Mouse (Mus musculus) embryonic facial prominence, embryonic 14.5 days (tissue): ENCODE measurements at regions not wholly inside any gene's neighbourhood (a gene's known extent, or its start where the extent isn't known, plus 50 kb on each side); places are given as distances from the start of the nearest gene placed in this dataset.

Source experiments
- ATAC-seq: fragments of 200-750 bp; cut with Nextera tagmentation; 2 replicates; pipeline ENCODE4 v1.8.0; 2017; ENCODE audit warnings: low read depth, moderate number of reproducible peaks, moderate TSS enrichment
- DNase-seq: peaks from one replicate; pipeline ENCODE4 v3.0.0-alpha.2; 2015; ENCODE audit warnings: low spot score
- H3K27ac ChIP-seq: fragments of 300-500 bp; sonication (generic); replicated peaks from 2 replicates; pipeline ENCODE4 v1.5.1; 2014; ENCODE audit warnings: low read depth, mild to moderate bottlenecking, low read length, moderate library complexity
- H3K27me3 ChIP-seq: fragments of 300-500 bp; sonication (generic); replicated peaks from 2 replicates; pipeline ENCODE4 v1.6.1; 2014; ENCODE audit warnings: low read length; ENCODE audit not compliant: control insufficient read depth, insufficient read depth
- H3K36me3 ChIP-seq: fragments of 300-500 bp; sonication (generic); 2 replicates; pipeline ENCODE4 v1.6.1; 2014; ENCODE audit warnings: low read length, mixed read lengths; ENCODE audit not compliant: control insufficient read depth, insufficient read depth
- H3K4me1 ChIP-seq: fragments of 300-500 bp; sonication (generic); 2 replicates; pipeline ENCODE4 v1.6.1; 2014; ENCODE audit warnings: antibody characterized with exemption, low read length; ENCODE audit not compliant: control insufficient read depth, insufficient read depth
- H3K4me2 ChIP-seq: fragments of 300-500 bp; sonication (generic); 2 replicates; pipeline ENCODE4 v1.6.1; 2014; ENCODE audit warnings: low read depth, mild to moderate bottlenecking, low read length, moderate library complexity, mixed read lengths
- H3K4me3 ChIP-seq: fragments of 300-500 bp; sonication (generic); 2 replicates; pipeline ENCODE4 v1.5.1; 2014; ENCODE audit warnings: low read depth, mild to moderate bottlenecking, low read length
- H3K9ac ChIP-seq: fragments of 300-500 bp; sonication (generic); 2 replicates; pipeline ENCODE4 v1.6.1; 2014; ENCODE audit warnings: low read depth, mild to moderate bottlenecking, low read length, moderate library complexity, mixed read lengths
- H3K9me3 ChIP-seq: fragments of 300-500 bp; sonication (generic); 2 replicates; pipeline ENCODE4 v1.6.1; 2016; ENCODE audit warnings: low read length; ENCODE audit not compliant: control insufficient read depth
- WGBS: fragments of 180-500 bp; shearing (Covaris S2); extraction: QIAGEN DNeasy Blood & Tissue Kit; methylation state at CpG from one replicate; pipeline ENCODE4 v1.1.7; 2014; 5-methylcytosine and 5-hydroxymethylcytosine counted together

DNA sequence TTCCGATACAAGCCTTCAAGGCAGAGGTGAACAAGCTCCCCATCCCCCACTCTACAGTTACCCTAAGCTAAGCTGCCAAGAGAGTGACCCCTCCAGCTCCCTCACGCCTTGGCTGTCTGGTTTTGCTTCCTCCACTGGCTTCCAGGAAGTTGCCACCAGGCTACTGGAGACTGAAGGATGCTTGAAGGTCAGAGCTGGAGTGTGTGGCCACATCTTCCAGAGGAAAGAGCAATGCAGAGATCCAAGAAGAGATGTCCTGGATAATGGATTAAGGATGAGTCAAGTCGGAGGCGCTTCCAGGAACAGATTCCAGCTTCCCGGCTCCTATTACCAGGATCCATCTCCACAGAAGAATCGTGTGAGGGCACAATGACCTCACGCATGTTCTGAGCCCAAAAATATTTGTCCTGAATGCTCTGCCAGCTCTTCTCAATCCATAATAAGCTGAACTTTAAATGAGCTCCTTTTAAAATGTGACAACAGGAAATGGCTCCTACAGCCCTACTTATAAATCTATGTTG is 318.5 kb downstream of the Qk start:
- H3K36me3 ChIP-seq: no peaks in the 10 kb centered on the region
- H3K27me3 ChIP-seq: no peaks in the 10 kb centered on the region
- H3K4me2 ChIP-seq: no peak overlapping the region
- H3K9ac ChIP-seq: no peak overlapping the region
- WGBS: 62% methylated on average over 7 of the region's 7 CpGs
- H3K4me3 ChIP-seq: no peak overlapping the region
- DNase-seq (peak; percentile 28), ATAC-seq (no peak)
- no peaks in the 10 kb centered on the region for H3K4me1 ChIP-seq
- no peaks in the 10 kb centered on the region for H3K9me3 ChIP-seq
- no peak overlapping the region for H3K27ac ChIP-seq

DNA sequence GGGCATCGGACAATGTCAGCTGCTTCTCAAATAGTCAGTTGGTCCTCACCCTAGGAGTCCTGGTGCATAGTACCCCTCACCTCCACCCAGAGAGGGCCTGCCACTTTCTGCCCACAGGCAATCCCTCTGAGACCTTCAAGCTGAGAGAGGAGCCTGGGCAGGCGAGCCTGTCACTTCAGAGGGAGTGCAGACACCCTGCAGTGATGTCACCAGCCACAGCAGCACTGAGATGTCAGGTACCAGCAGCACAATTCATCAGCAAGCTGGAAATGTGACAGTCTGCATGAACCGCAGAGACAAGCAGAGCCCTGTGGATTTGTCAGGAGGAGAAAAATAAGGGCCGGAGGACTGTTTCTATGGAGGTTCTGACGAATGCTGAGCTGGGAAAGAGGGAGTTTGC is 324.3 kb downstream of the Qk start:
- Histone ChIP-seq H3K27ac (no peak overlapping the region), H3K4me3 (no peak overlapping the region), H3K9ac (no peak overlapping the region), H3K9me3 (no peaks in the 10 kb centered on the region), H3K27me3 (no peaks in the 10 kb centered on the region), H3K36me3 (no peaks in the 10 kb centered on the region), H3K4me2 (no peak overlapping the region), H3K4me1 (no peaks in the 10 kb centered on the region)
- DNase-seq (no peak), ATAC-seq (no peak)
- 60% methylated on average over 5 of the region's 5 CpGs for WGBS

DNA sequence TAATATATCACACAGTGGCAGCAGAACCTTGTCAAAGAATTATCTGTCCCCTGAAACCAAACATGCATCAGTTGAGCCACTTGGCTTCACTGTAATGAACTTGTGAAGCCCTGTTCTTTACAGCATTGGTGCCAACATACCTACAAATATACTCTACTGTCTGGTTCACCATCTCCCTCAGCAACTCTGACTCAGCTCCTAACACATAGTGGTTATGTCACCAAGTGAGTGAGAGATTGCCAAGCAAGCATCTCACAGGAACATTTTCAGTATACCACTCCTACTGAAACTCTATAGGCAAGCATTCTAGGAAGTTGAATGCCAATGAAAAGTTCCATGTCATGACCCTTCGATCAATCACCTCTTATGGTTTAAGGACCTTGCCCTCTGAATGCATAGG is 321.2 kb upstream of the Pabpc6 start:
- Histone ChIP-seq H3K4me3 (no peak overlapping the region), H3K4me1 (no peaks in the 10 kb centered on the region), H3K9ac (no peak overlapping the region), H3K27ac (no peak overlapping the region), H3K27me3 (no peaks in the 10 kb centered on the region), H3K4me2 (no peak overlapping the region), H3K36me3 (no peaks in the 10 kb centered on the region), H3K9me3 (peaks cover 7% of the 10 kb centered on the region; the same call in 1 of the 2 replicates)
- WGBS: 93% methylated on average over 1 of the region's 1 CpGs
- ATAC-seq (no peak), DNase-seq (no peak)

DNA sequence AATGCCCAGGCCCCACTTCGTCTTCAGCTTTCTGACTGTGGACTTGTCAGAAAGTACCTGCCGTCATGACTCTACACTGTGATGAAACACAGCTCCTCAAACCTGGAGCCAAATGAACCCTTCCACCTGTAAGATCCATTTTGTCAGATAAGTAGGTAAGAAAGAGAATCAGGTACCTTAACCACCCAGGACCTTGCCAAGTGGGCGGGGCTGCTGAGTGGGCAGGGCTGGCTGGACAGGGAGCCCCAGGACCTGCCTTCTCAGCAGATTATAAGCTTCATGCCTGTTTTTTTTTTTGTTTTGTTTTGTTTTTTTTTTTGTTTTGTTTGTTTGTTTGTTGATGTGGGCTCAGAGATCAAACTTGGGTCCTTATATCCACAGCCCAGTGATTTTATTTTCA is 311.8 kb upstream of the Pabpc6 start:
- Histone ChIP-seq H3K4me1 (no peaks in the 10 kb centered on the region), H3K27ac (no peak overlapping the region), H3K9me3 (peaks cover 4% of the 10 kb centered on the region; the same call in 1 of the 2 replicates), H3K27me3 (no peaks in the 10 kb centered on the region), H3K36me3 (no peaks in the 10 kb centered on the region), H3K9ac (no peak overlapping the region), H3K4me3 (no peak overlapping the region), H3K4me2 (no peak overlapping the region)
- DNase-seq (no peak), ATAC-seq (no peak)
- WGBS: 93% methylated on average over 3 of the region's 3 CpGs

DNA sequence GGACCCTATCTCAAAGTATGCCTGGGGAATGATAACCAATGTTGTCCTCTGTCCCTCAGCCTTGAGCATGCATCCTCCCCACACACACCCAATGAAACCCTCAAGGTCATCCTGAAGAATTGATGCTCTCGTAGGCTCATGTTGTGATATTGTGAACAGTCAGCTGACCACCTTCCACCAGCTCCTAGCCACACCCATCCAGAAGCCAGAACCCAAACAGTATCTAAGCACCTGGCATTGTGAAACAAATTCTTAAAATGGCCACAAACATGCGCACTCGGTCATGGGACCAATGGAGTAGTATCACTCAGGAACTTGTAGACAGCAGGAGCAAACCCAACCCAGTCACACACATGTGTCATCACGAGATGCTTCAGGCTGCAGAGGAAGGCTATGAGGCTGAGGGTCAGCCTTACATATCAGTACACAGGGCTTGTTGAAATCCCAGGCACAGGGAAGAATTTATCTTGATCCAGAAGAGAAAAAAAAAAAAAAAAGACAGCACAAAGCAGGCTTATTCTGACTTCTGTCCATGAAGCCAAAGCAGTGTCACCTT is 307.4 kb upstream of the Pabpc6 start:
- no peak overlapping the region for H3K4me3 ChIP-seq
- no peaks in the 10 kb centered on the region for H3K36me3 ChIP-seq
- 88% methylated on average over 4 of the region's 4 CpGs for WGBS
- H3K4me1 ChIP-seq: no peaks in the 10 kb centered on the region
- ATAC-seq (no peak), DNase-seq (no peak)
- H3K27ac ChIP-seq: no peak overlapping the region
- H3K9me3 ChIP-seq: no peaks in the 10 kb centered on the region
- H3K27me3 ChIP-seq: no peaks in the 10 kb centered on the region
- H3K9ac ChIP-seq: no peak overlapping the region
- no peak overlapping the region for H3K4me2 ChIP-seq

DNA sequence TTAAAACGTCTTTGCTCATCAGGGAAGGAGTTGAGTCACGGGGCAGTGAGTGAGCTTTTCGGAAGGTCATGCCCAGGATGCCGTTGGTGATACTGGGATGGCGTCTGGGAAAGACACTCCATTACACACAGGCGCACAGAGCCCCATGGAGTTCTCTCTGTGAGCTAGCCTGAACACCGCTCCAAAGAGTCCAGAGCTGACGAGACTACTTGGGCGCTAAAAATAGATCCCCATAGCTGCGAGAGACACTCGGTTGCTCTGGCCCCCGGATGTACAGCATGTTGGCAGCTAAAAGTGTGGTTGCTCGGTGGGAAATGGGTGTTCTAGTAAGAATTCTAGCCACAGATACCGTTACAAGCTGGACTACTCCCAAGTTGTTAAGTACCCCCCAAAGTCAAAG is 306.5 kb upstream of the Pabpc6 start:
- Histone ChIP-seq H3K4me3 (no peak overlapping the region), H3K4me2 (no peak overlapping the region), H3K9ac (no peak overlapping the region), H3K9me3 (no peaks in the 10 kb centered on the region), H3K36me3 (no peaks in the 10 kb centered on the region), H3K27ac (no peak overlapping the region), H3K27me3 (no peaks in the 10 kb centered on the region), H3K4me1 (no peaks in the 10 kb centered on the region)
- ATAC-seq: no peak
- peak; percentile 10 for DNase-seq
- 79% methylated on average over 14 of the region's 14 CpGs for WGBS

DNA sequence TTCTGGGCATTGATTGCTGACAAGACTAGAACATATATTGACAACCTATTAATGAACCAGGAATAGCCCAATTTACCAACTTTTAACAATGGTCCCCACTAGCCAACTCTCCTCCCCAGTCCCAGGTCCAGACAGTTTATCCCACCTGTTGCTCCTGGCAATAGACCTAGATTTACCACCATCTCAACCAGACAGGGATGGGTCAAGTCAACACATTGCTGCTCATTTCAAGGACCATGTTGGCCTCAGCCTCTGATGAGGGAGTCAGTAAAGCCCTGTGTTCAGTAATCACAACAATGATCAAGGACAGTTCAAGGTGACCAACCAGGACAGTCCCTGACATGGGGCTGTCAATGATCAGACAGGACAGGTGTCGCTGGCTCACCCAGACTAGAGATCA is 305.6 kb upstream of the Pabpc6 start:
- Histone ChIP-seq H3K4me3 (no peak overlapping the region), H3K4me1 (no peaks in the 10 kb centered on the region), H3K27me3 (no peaks in the 10 kb centered on the region), H3K36me3 (no peaks in the 10 kb centered on the region), H3K9me3 (no peaks in the 10 kb centered on the region), H3K27ac (no peak overlapping the region), H3K9ac (no peak overlapping the region), H3K4me2 (no peak overlapping the region)
- DNase-seq (no peak), ATAC-seq (no peak)
- 73% methylated on average over 1 of the region's 1 CpGs for WGBS

DNA sequence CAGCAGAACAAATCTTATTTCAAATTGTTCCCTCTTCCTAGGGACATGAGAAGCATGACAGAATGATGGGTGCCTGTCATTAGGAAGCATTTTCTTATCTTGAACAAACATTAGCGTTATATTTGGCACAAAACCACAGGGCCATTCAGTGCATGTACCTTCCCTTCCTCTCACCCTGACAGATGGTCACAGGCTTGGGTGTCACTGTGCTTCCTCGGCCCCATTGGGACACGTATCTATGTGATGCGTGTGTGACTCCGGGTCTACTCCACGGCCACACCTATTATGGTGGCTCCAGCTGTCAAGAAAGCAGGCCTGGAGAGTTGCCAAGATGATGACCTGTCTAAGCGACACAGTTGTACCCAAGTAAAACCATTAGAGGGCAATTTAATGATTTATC is 298.5 kb upstream of the Pabpc6 start:
- Histone ChIP-seq H3K9ac (no peak overlapping the region), H3K9me3 (no peaks in the 10 kb centered on the region), H3K4me1 (no peaks in the 10 kb centered on the region), H3K36me3 (no peaks in the 10 kb centered on the region), H3K27me3 (no peaks in the 10 kb centered on the region), H3K4me3 (no peak overlapping the region), H3K4me2 (no peak overlapping the region), H3K27ac (no peak overlapping the region)
- no peak for ATAC-seq
- peak; percentile 22 for DNase-seq
- WGBS: 78% methylated on average over 7 of the region's 7 CpGs

DNA sequence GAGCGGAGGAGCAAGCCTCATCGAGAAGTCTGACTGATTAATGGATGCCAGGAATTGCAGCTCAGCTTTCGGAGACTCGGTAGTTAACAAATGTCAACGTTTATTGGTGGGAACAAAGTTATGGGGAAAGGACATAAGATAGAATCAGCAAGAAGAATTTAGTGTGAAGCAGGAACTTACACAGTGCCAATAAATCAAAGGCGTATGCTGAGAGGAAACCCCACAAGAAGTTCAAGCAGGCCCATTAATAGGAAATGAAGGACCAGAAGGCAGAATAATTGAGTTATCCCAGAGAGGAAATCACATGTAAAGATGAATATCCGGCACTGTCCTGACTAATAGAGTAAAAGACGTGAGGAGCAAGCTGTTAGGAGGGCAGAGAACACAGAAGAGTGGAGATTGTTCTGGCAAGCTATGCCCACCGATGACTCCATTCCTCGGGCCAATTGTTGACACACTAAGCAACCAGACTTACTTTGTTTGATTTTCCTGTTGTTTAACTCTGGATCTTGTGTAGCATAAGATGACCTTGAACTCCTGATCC is 293.4 kb upstream of the Pabpc6 start:
- H3K27me3 ChIP-seq: no peaks in the 10 kb centered on the region
- no peak for ATAC-seq

More for the DNA sequence above, 293.4 kb upstream of the Pabpc6 start:
- no peaks in the 10 kb centered on the region for H3K9me3 ChIP-seq
- H3K27ac ChIP-seq: no peak overlapping the region
- 74% methylated on average over 10 of the region's 10 CpGs for WGBS
- no peaks in the 10 kb centered on the region for H3K4me1 ChIP-seq
- no peak overlapping the region for H3K4me2 ChIP-seq
- no peak overlapping the region for H3K4me3 ChIP-seq
- no peaks in the 10 kb centered on the region for H3K36me3 ChIP-seq
- DNase-seq: no peak
- no peak overlapping the region for H3K9ac ChIP-seq
